Mouse (Mus musculus) heart, adult 8-10 months (tissue): ENCODE data around the gene Ppy. TPM values are rescaled to one million over a fixed set of nuclear protein-coding genes. Genes with fewer than 3 reads are reported as not detected.

Experiments
- total RNA-seq, 4 experiments: library from RNA; stranded (reverse); gene quantifications; 2 replicates each; pipeline ENCODE4 v1.2.4; 2022

The Ppy gene
- total RNA-seq, 4 experiments from 2014 or later: not detected

Other genes starting within 250 kb of the Ppy start
- gene Meox1, start 206.9 kb downstream of the Ppy start, total RNA-seq: 1 to 10 TPM; 3.7 to 6.6 (median 6.3) TPM
- gene Sost, start 134.3 kb downstream of the Ppy start, total RNA-seq: 1 to 10 TPM in 3 of 4 experiments, under 1 TPM in 1; 0.65 to 1.9 (median 1.2) TPM
- not detected for gene Cfap97d1, start 117.0 kb downstream of the Ppy start, total RNA-seq
- gene Dusp3, start 114.3 kb downstream of the Ppy start, total RNA-seq: 100 to 1,000 TPM; 107 to 186 (median 147) TPM
- gene Mpp3, start 72.9 kb downstream of the Ppy start, total RNA-seq: 1 to 10 TPM in 3 of 4 experiments, under 1 TPM in 1; 0.92 to 2.6 (median 1.5) TPM
- 10 to 100 TPM; 56.7 to 79.2 (median 64.0) TPM for gene Cd300lg, start 59.8 kb downstream of the Ppy start, total RNA-seq
- 1 to 10 TPM; 2.6 to 4.7 (median 4.3) TPM for gene Mpp2, start 12.8 kb downstream of the Ppy start, total RNA-seq
- gene Pyy, start 6.5 kb upstream of the Ppy start, total RNA-seq: not detected
- gene Nags, start 44.2 kb upstream of the Ppy start, total RNA-seq: under 1 TPM; 0.14 to 0.30 (median 0.22) TPM
- 10 to 100 TPM; 12.7 to 15.5 (median 14.9) TPM for gene Tmem101, start 55.1 kb upstream of the Ppy start, total RNA-seq
- 10 to 100 TPM; 45.4 to 51.9 (median 48.8) TPM for gene Lsm12, start 84.0 kb upstream of the Ppy start, total RNA-seq
- gene G6pc3, start 88.3 kb upstream of the Ppy start, total RNA-seq: 10 to 100 TPM; 52.2 to 60.3 (median 58.6) TPM
- 100 to 1,000 TPM; 114 to 136 (median 121) TPM for gene Hdac5, start 128.8 kb upstream of the Ppy start, total RNA-seq
- under 1 TPM; 0.12 to 0.23 (median 0.18) TPM for gene BC030867, start 147.6 kb upstream of the Ppy start, total RNA-seq
- 1 to 10 TPM; 1.3 to 1.6 (median 1.5) TPM for gene Asb16, start 167.4 kb upstream of the Ppy start, total RNA-seq
- gene Tmub2, start 183.6 kb upstream of the Ppy start, total RNA-seq: 10 to 100 TPM; 27.0 to 28.1 (median 27.6) TPM
- gene Atxn7l3, start 195.3 kb upstream of the Ppy start, total RNA-seq: 10 to 100 TPM; 17.7 to 21.1 (median 20.1) TPM
- gene Ubtf, start 218.4 kb upstream of the Ppy start, total RNA-seq: 10 to 100 TPM; 48.6 to 59.7 (median 52.1) TPM